Mouse (Mus musculus) embryonic facial prominence, embryonic 11.5 days (tissue): ENCODE measurements around the gene Epx. TPM values are rescaled to one million over a fixed set of nuclear protein-coding genes. Genes with fewer than 3 reads are reported as not detected.

Experiments used
- ATAC-seq: fragments of 200-750 bp; cut with Nextera tagmentation; replicated peaks from 2 replicates; pipeline ENCODE4 v1.8.0; 2017; ENCODE audit warnings: low read depth; ENCODE audit not compliant: insufficient number of reproducible peaks, low FRiP score, low TSS enrichment
- DNase-seq: peaks from one replicate; pipeline ENCODE4 v3.0.0-alpha.2; 2015; ENCODE audit warnings: low spot score
- H3K27ac ChIP-seq: fragments of 300-500 bp; sonication (generic); replicated peaks from 2 replicates; pipeline ENCODE4 v1.5.1; 2014; ENCODE audit warnings: mild to moderate bottlenecking, low read depth, low read length, control low read depth
- H3K27me3 ChIP-seq: fragments of 300-500 bp; sonication (generic); 2 replicates; pipeline ENCODE4 v1.6.1; 2014; ENCODE audit warnings: mild to moderate bottlenecking, low read length, moderate library complexity, mixed read lengths; ENCODE audit not compliant: control insufficient read depth, insufficient read depth
- H3K36me3 ChIP-seq: fragments of 300-500 bp; sonication (generic); replicated peaks from 2 replicates; pipeline ENCODE4 v1.6.1; 2014; ENCODE audit warnings: low read depth, mild to moderate bottlenecking, low read length, moderate library complexity, mixed read lengths; ENCODE audit not compliant: control insufficient read depth, insufficient read depth
- H3K4me1 ChIP-seq: fragments of 300-500 bp; sonication (generic); 2 replicates; pipeline ENCODE4 v1.6.1; 2014; ENCODE audit warnings: low read length, mixed read lengths; ENCODE audit not compliant: control insufficient read depth, insufficient read depth
- H3K4me2 ChIP-seq: fragments of 300-500 bp; sonication (generic); 2 replicates; pipeline ENCODE4 v1.6.1; 2014; ENCODE audit warnings: low read depth, mild to moderate bottlenecking, control low read depth, low read length, moderate library complexity
- H3K4me3 ChIP-seq: fragments of 300-500 bp; sonication (generic); 2 replicates; pipeline ENCODE4 v1.5.1; 2014; ENCODE audit warnings: low read depth, low read length, control low read depth
- H3K9ac ChIP-seq: fragments of 300-500 bp; sonication (generic); replicated peaks from 2 replicates; pipeline ENCODE4 v1.6.1; 2014; ENCODE audit warnings: mild to moderate bottlenecking, control low read depth, low read length
- H3K9me3 ChIP-seq: fragments of 300-500 bp; sonication (generic); replicated peaks from 2 replicates; pipeline ENCODE4 v1.6.1; 2016; ENCODE audit warnings: mild to moderate bottlenecking, low read length, inconsistent platforms, mixed read lengths; ENCODE audit not compliant: control insufficient read depth
- WGBS: fragments of 180-500 bp; shearing (Covaris S2); extraction: QIAGEN DNeasy Blood & Tissue Kit; methylation state at CpG from one replicate; pipeline ENCODE4 v1.1.7; 2014; 5-methylcytosine and 5-hydroxymethylcytosine counted together
- polyA plus RNA-seq: library from polyadenylated mRNA; unstranded; fragments of >200 nt; fragmentation: Nextera tagmentation; extraction: Ambion mirVana; gene quantifications from 2 replicates; pipeline ENCODE4 v1.2.1, GENCODE M21; 2014

Epx gene
- polyA plus RNA-seq, 1 experiment from 2014 or later = 0.17 TPM

GRCm38 (mm10) chr11:87828239-87828900, 47.0 kb downstream of the Epx start, which contains the start of gene Lpo:
Lpo (minus strand) TSS chr11:87828289.
- 61% methylated on average over 10 of the region's 10 CpGs for whole genome bisulfite sequencing
- Histone ChIP-seq H3K4me2 (no peak within 1 kb of the TSS), H3K36me3 (no peaks in the 10 kb centered on the region), H3K27ac (no peak within 1 kb of the TSS), H3K9ac (no peak within 1 kb of the TSS), H3K4me3 (no peak within 1 kb of the TSS), H3K4me1 (no peaks in the 10 kb centered on the region), H3K9me3 (no peaks in the 10 kb centered on the region), H3K27me3 (no peaks in the 10 kb centered on the region)
- ATAC-seq (no peak), DNase-seq (no peak)

- no peak for DNase-seq
- Histone ChIP-seq H3K9ac (no peak overlapping the region), H3K4me1 (no peaks in the 10 kb centered on the region), H3K4me2 (no peak overlapping the region), H3K27ac (no peak overlapping the region), H3K27me3 (no peaks in the 10 kb centered on the region), H3K4me3 (no peak overlapping the region), H3K36me3 (no peaks in the 10 kb centered on the region), H3K9me3 (no peaks in the 10 kb centered on the region)
- ATAC-seq = no peak
- 22% methylated on average over 5 of the region's 5 CpGs for WGBS
These were observed 53.8 kb downstream of the Epx start for GRCm38 (mm10) chr11:87821502-87821901.

GRCm38 (mm10) chr11:87817443-87817773, 57.9 kb downstream of the Epx start:
- no peaks in the 10 kb centered on the region for H3K4me1 ChIP-seq
- peak overlapping the region; percentile 20 for H3K4me3 ChIP-seq
- DNase-seq = no peak
- no peaks in the 10 kb centered on the region for H3K36me3 ChIP-seq
- no peaks in the 10 kb centered on the region for H3K9me3 ChIP-seq
- no peak overlapping the region; the same call in 1 of the 2 replicates for H3K9ac ChIP-seq
- no peak overlapping the region for H3K27ac ChIP-seq
- ATAC-seq = no peak; the same call in 1 of the 2 replicates
- peak overlapping the region; percentile 53 for H3K4me2 ChIP-seq
- 29% methylated on average over 4 of the region's 4 CpGs for WGBS
- H3K27me3 ChIP-seq = no peaks in the 10 kb centered on the region

- no peak; the same call in 1 of the 2 replicates for ATAC-seq
- DNase-seq = peak; percentile 62
- Histone ChIP-seq H3K36me3 (no peaks in the 10 kb centered on the region), H3K9me3 (no peaks in the 10 kb centered on the region), H3K27ac (no peak overlapping the region), H3K4me2 (peak overlapping the region; percentile 53), H3K4me3 (peak overlapping the region; percentile 20), H3K9ac (peak overlapping the region; percentile 41), H3K4me1 (no peaks in the 10 kb centered on the region), H3K27me3 (no peaks in the 10 kb centered on the region)
- 3% methylated on average over 31 of the region's 31 CpGs for WGBS
These were observed 58.5 kb downstream of the Epx start for GRCm38 (mm10) chr11:87816707-87817442.

- H3K9ac ChIP-seq = no peak overlapping the region
- no peak for ATAC-seq
- H3K9me3 ChIP-seq = no peaks in the 10 kb centered on the region
- H3K4me1 ChIP-seq = no peaks in the 10 kb centered on the region
- H3K27me3 ChIP-seq = no peaks in the 10 kb centered on the region
- no peaks in the 10 kb centered on the region for H3K36me3 ChIP-seq
- H3K27ac ChIP-seq = no peak overlapping the region
- no peak for DNase-seq
- WGBS = 73% methylated on average over 8 of the region's 8 CpGs
- H3K4me3 ChIP-seq = no peak overlapping the region
- H3K4me2 ChIP-seq = no peak overlapping the region
These were observed 60.5 kb downstream of the Epx start for GRCm38 (mm10) chr11:87814831-87815230.

Other genes starting within 250 kb of the Epx start
- 2.0 and 4.4 TPM in 2 replicates for gene Rnf43, start 212.8 kb downstream of the Epx start, polyA plus RNA-seq
- 174 and 180 TPM in 2 replicates for gene Supt4a, start 138.0 kb downstream of the Epx start, polyA plus RNA-seq
- gene Tspoap1, start 115.0 kb downstream of the Epx start, polyA plus RNA-seq = 1.5 and 3.5 TPM in 2 replicates
- gene Mpo, start 82.0 kb downstream of the Epx start, polyA plus RNA-seq = 6.1 and 7.2 TPM in 2 replicates
- gene Lpo, start 47.2 kb downstream of the Epx start, polyA plus RNA-seq = 0.25 and 0.36 TPM in 2 replicates
- gene Mks1, start 22.3 kb downstream of the Epx start, polyA plus RNA-seq = 11.0 and 12.4 TPM in 2 replicates
- gene Olfr462, start 16.7 kb upstream of the Epx start, polyA plus RNA-seq = not detected in 2 replicates
- gene Olfr463, start 21.9 kb upstream of the Epx start, polyA plus RNA-seq = not detected in 2 replicates
- not detected in 2 replicates for gene Olfr464, start 45.4 kb upstream of the Epx start, polyA plus RNA-seq
- gene Dynll2, start 112.0 kb upstream of the Epx start, polyA plus RNA-seq = 16.0 and 17.3 TPM in 2 replicates
- 525 and 569 TPM in 2 replicates for gene Srsf1, start 171.8 kb upstream of the Epx start, polyA plus RNA-seq
- 63.1 and 69.3 TPM in 2 replicates for gene Vezf1, start 192.7 kb upstream of the Epx start, polyA plus RNA-seq
- gene Cuedc1, start 222.5 kb upstream of the Epx start, polyA plus RNA-seq = 11.2 and 13.1 TPM in 2 replicates